Mouse (Mus musculus): ENCODE measurements around the gene Golga7b. TPM values are rescaled to one million over a fixed set of nuclear protein-coding genes. Genes with fewer than 3 reads are reported as not detected.

The Golga7b gene
- polyA plus RNA-seq, 1 experiment from 2014 or later, result 3.2 TPM

- Histone ChIP-seq H3K4me2 (ENCODE audit: low read depth, low read length) (no peak overlapping the region), H3K36me3 (ENCODE audit: control insufficient read depth, insufficient read depth, low read length) (no peaks in the 10 kb centered on the region), H3K9me3 (ENCODE audit: control insufficient read depth, low read length) (no peaks in the 10 kb centered on the region), H3K27me3 (replicated peaks; ENCODE audit: control insufficient read depth, insufficient read depth, low read length) (no peaks in the 10 kb centered on the region), H3K4me1 (ENCODE audit: control insufficient read depth, insufficient read depth, low read length) (no peaks in the 10 kb centered on the region), H3K9ac (ENCODE audit: low read depth, low read length) (no peak overlapping the region), H3K4me3 (ENCODE audit: low read depth, low read length) (no peak overlapping the region), H3K27ac (replicated peaks; ENCODE audit: low read depth, low read length) (no peak overlapping the region)
- ATAC-seq (ENCODE audit: low read depth) (no peak), DNase-seq (ENCODE audit: low spot score) (no peak)
- 70% methylated on average over 6 of the region's 6 CpGs for WGBS
These were observed 67.8 kb downstream of the Golga7b start for GRCm38 (mm10) chr19:42315070-42315679.

GRCm38 (mm10) chr19:42315914-42316313 is 68.5 kb downstream of the Golga7b start:
- no peak overlapping the region for H3K27ac ChIP-seq (replicated peaks; ENCODE audit: low read depth, low read length)
- no peak overlapping the region for H3K4me3 ChIP-seq (ENCODE audit: low read depth, low read length)
- H3K9ac ChIP-seq (ENCODE audit: low read depth, low read length), result no peak overlapping the region
- DNase-seq (ENCODE audit: low spot score), result peak; percentile 76
- ATAC-seq (ENCODE audit: low read depth), result peak; percentile 65; the same call in 1 of the 2 replicates
- 0% methylated on average over 1 of the region's 1 CpGs for WGBS
- H3K4me2 ChIP-seq (ENCODE audit: low read depth, low read length), result no peak overlapping the region
- H3K4me1 ChIP-seq (ENCODE audit: control insufficient read depth, insufficient read depth, low read length), result no peaks in the 10 kb centered on the region
- H3K36me3 ChIP-seq (ENCODE audit: control insufficient read depth, insufficient read depth, low read length), result no peaks in the 10 kb centered on the region
- no peaks in the 10 kb centered on the region for H3K9me3 ChIP-seq (ENCODE audit: control insufficient read depth, low read length)
- no peaks in the 10 kb centered on the region for H3K27me3 ChIP-seq (replicated peaks; ENCODE audit: control insufficient read depth, insufficient read depth, low read length)

GRCm38 (mm10) chr19:42316525-42316924 is 69.2 kb downstream of the Golga7b start:
- WGBS, result 79% methylated on average over 2 of the region's 2 CpGs
- H3K4me1 ChIP-seq (ENCODE audit: control insufficient read depth, insufficient read depth, low read length), result no peaks in the 10 kb centered on the region
- no peak overlapping the region for H3K4me3 ChIP-seq (ENCODE audit: low read depth, low read length)
- no peaks in the 10 kb centered on the region for H3K27me3 ChIP-seq (replicated peaks; ENCODE audit: control insufficient read depth, insufficient read depth, low read length)
- no peaks in the 10 kb centered on the region for H3K9me3 ChIP-seq (ENCODE audit: control insufficient read depth, low read length)
- ATAC-seq (ENCODE audit: low read depth) (no peak), DNase-seq (ENCODE audit: low spot score) (no peak)
- H3K4me2 ChIP-seq (ENCODE audit: low read depth, low read length), result no peak overlapping the region
- no peaks in the 10 kb centered on the region for H3K36me3 ChIP-seq (ENCODE audit: control insufficient read depth, insufficient read depth, low read length)
- no peak overlapping the region for H3K9ac ChIP-seq (ENCODE audit: low read depth, low read length)
- no peak overlapping the region for H3K27ac ChIP-seq (replicated peaks; ENCODE audit: low read depth, low read length)

- Histone ChIP-seq H3K27me3 (replicated peaks; ENCODE audit: control insufficient read depth, insufficient read depth, low read length) (no peaks in the 10 kb centered on the region), H3K9ac (ENCODE audit: low read depth, low read length) (no peak overlapping the region), H3K9me3 (ENCODE audit: control insufficient read depth, low read length) (no peaks in the 10 kb centered on the region), H3K4me3 (ENCODE audit: low read depth, low read length) (no peak overlapping the region), H3K36me3 (ENCODE audit: control insufficient read depth, insufficient read depth, low read length) (no peaks in the 10 kb centered on the region), H3K27ac (replicated peaks; ENCODE audit: low read depth, low read length) (no peak overlapping the region), H3K4me2 (ENCODE audit: low read depth, low read length) (no peak overlapping the region), H3K4me1 (ENCODE audit: control insufficient read depth, insufficient read depth, low read length) (no peaks in the 10 kb centered on the region)
- DNase-seq (ENCODE audit: low spot score), result peak; percentile 16
- ATAC-seq (ENCODE audit: low read depth), result no peak
- 32% methylated on average over 5 of the region's 8 CpGs for WGBS
These were observed 69.6 kb downstream of the Golga7b start for GRCm38 (mm10) chr19:42316998-42317397.

- Histone ChIP-seq H3K9me3 (ENCODE audit: control insufficient read depth, low read length) (no peaks in the 10 kb centered on the region), H3K27me3 (replicated peaks; ENCODE audit: control insufficient read depth, insufficient read depth, low read length) (no peaks in the 10 kb centered on the region; the same call in 1 of the 2 replicates), H3K4me3 (ENCODE audit: low read depth, low read length) (no peak overlapping the region), H3K36me3 (ENCODE audit: control insufficient read depth, insufficient read depth, low read length) (no peaks in the 10 kb centered on the region), H3K4me2 (ENCODE audit: low read depth, low read length) (no peak overlapping the region), H3K9ac (ENCODE audit: low read depth, low read length) (no peak overlapping the region), H3K27ac (replicated peaks; ENCODE audit: low read depth, low read length) (no peak overlapping the region), H3K4me1 (ENCODE audit: control insufficient read depth, insufficient read depth, low read length) (no peaks in the 10 kb centered on the region)
- no peak for ATAC-seq (ENCODE audit: low read depth)
- 35% methylated on average over 18 of the region's 18 CpGs for WGBS
- peak; percentile 43 for DNase-seq (ENCODE audit: low spot score)
These were observed 70.5 kb downstream of the Golga7b start for GRCm38 (mm10) chr19:42317648-42318425.

Small RNA genes within 50 kb of the gene (microRNA-seq; reads per million reads assigned to microRNA genes)
- gene Gm26339 (ENCODE audit: borderline number of aligned reads) (not detected), gene Mir3085 (ENCODE audit: borderline number of aligned reads) (not detected)

Other genes with a start within 250 kb of the Golga7b start
- gene Ankrd2, start 211.6 kb upstream of the Golga7b start, polyA plus RNA-seq (2014; fragmentation: Nextera tagmentation; extraction: Ambion mirVana), result 6.6 and 7.8 TPM in 2 replicates
- 1.0 and 1.9 TPM in 2 replicates for gene Hoga1, start 202.0 kb upstream of the Golga7b start, polyA plus RNA-seq (2014; fragmentation: Nextera tagmentation; extraction: Ambion mirVana)
- gene 4933411K16Rik, start 195.3 kb upstream of the Golga7b start, polyA plus RNA-seq (2014; fragmentation: Nextera tagmentation; extraction: Ambion mirVana), result 0.25 TPM in 1 of 2 replicates, not detected in the other
- 20.1 and 21.5 TPM in 2 replicates for gene Morn4, start 161.2 kb upstream of the Golga7b start, polyA plus RNA-seq (2014; fragmentation: Nextera tagmentation; extraction: Ambion mirVana)
- gene Pi4k2a, start 157.1 kb upstream of the Golga7b start, polyA plus RNA-seq (2014; fragmentation: Nextera tagmentation; extraction: Ambion mirVana), result 28.2 and 29.9 TPM in 2 replicates
- 36.9 and 37.3 TPM in 2 replicates for gene Avpi1, start 118.5 kb upstream of the Golga7b start, polyA plus RNA-seq (2014; fragmentation: Nextera tagmentation; extraction: Ambion mirVana)
- 19.4 and 21.0 TPM in 2 replicates for gene Marveld1, start 100.2 kb upstream of the Golga7b start, polyA plus RNA-seq (2014; fragmentation: Nextera tagmentation; extraction: Ambion mirVana)
- gene Zfyve27, start 83.6 kb upstream of the Golga7b start, polyA plus RNA-seq (2014; fragmentation: Nextera tagmentation; extraction: Ambion mirVana), result 12.2 and 15.2 TPM in 2 replicates
- 18.0 and 18.3 TPM in 2 replicates for gene Sfrp5, start 45.3 kb upstream of the Golga7b start, polyA plus RNA-seq (2014; fragmentation: Nextera tagmentation; extraction: Ambion mirVana)
- 7.6 and 8.6 TPM in 2 replicates for gene Crtac1, start 184.2 kb downstream of the Golga7b start, polyA plus RNA-seq (2014; fragmentation: Nextera tagmentation; extraction: Ambion mirVana)

All from embryonic facial prominence, embryonic 14.5 days (tissue).